Mouse (Mus musculus) spleen, adult 2 months (tissue): ENCODE data around the gene Zfp691.

Experiments used
- CTCF ChIP-seq: fragments of 200-500 bp; IDR thresholded peaks from 2 replicates; pipeline ENCODE4 v1.5.1; 2011; ENCODE audit warnings: mild to moderate bottlenecking, inconsistent platforms; ENCODE audit not compliant: insufficient read depth, insufficient read length, insufficient replicate concordance; ENCODE audit errors: extremely low read depth
- POLR2A ChIP-seq: fragments of 200-500 bp; IDR thresholded peaks from 2 replicates; pipeline ENCODE4 v1.6.1; 2011; ENCODE audit warnings: low read depth, low read length, inconsistent platforms

DNA sequence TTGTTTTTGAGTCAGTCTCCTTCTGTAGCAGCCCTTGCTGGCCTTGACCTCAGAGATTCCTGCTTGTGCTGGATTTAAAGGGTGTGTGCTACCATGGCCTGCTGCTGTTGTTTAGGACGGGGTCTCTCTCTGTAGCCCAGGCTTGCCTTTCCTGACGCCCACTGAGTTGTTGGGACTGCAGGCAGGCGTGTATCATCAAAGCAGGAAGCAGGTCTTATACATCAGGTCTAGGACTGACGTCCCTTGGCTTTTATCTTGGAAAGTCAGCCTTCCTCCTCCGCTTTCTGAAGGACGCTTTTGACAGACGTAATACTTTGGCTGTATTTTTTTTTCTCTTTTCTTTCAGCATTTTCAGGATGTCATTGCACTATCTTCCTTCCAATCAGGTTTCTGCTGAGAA lies 8.1 kb downstream of the Zfp691 start:
- TF ChIP-seq CTCF: no peak
- no peak for TF ChIP-seq POLR2A
